Mouse (Mus musculus): ENCODE data around the gene Map3k5.

GRCm38 (mm10) chr10:20173733-20174132 lies 239.5 kb downstream of the Map3k5 start:
- TF ChIP-seq NELFE (IDR thresholded peaks at IDR 0.05; ENCODE audit: low read depth, low read length) = no peak
- no peak for TF ChIP-seq POLR2A (IDR thresholded peaks at IDR 0.05; ENCODE audit: low read depth, low read length)
- no peak for TF ChIP-seq CTCF (conservative IDR thresholded peaks at IDR 0.05 in 1 of 2, IDR thresholded peaks at IDR 0.05 in 1 of 2; ENCODE audit: low read depth in 2 of 2, low read length in 2 of 2)
- TF ChIP-seq EP300 (IDR thresholded peaks at IDR 0.05; ENCODE audit: low read length) = no peak
- TF ChIP-seq JUN (IDR thresholded peaks at IDR 0.05; ENCODE audit: insufficient read depth, low read depth, low read length) = no peak
- TF ChIP-seq JUND (conservative IDR thresholded peaks at IDR 0.05; ENCODE audit: low read depth, low read length) = no peak
- TF ChIP-seq MAZ (IDR thresholded peaks at IDR 0.05; ENCODE audit: low read depth, low read length) = no peak

All from CH12.LX (cell line).